Mouse (Mus musculus) myocyte (in vitro differentiated cells): ENCODE results near the gene Scd1.

Experiments used
- CEBPB ChIP-seq: IDR thresholded peaks from 2 replicates; pipeline ENCODE4 v1.6.1; 2011; ENCODE audit warnings: mild to moderate bottlenecking, moderate library complexity; ENCODE audit not compliant: poor library complexity, insufficient read depth, severe bottlenecking
- E2F4 ChIP-seq: IDR thresholded peaks from one replicate; pipeline ENCODE4 v1.6.1; 2011; ENCODE audit warnings: mild to moderate bottlenecking, control low read depth, moderate library complexity; ENCODE audit not compliant: insufficient read depth
- MAX ChIP-seq: IDR thresholded peaks from one replicate; pipeline ENCODE4 v1.6.1; 2011; ENCODE audit warnings: low read depth, mild to moderate bottlenecking, control low read depth
- MYOD1 ChIP-seq, 3 experiments: IDR thresholded peaks; one replicate each; pipeline ENCODE4 v1.6.1; 2011; ENCODE audit warnings: control low read depth in 2 of 3, low read depth in 2 of 3, mild to moderate bottlenecking in 2 of 3, moderate library complexity in 1 of 3; ENCODE audit not compliant: insufficient read length in 2 of 3, control insufficient read depth in 1 of 3
- MYOG ChIP-seq, 3 experiments: IDR thresholded peaks; one replicate each; pipeline ENCODE4 v1.6.1; 2011; ENCODE audit warnings: control low read depth in 2 of 3, low read depth in 2 of 3, mild to moderate bottlenecking in 2 of 3; ENCODE audit not compliant: insufficient read length in 2 of 3, control insufficient read depth in 1 of 3, insufficient read depth in 1 of 3
- POLR2A ChIP-seq: IDR thresholded peaks from one replicate; pipeline ENCODE4 v1.6.1; 2011; ENCODE audit warnings: low read depth, mild to moderate bottlenecking, control low read depth, moderate library complexity; ENCODE audit not compliant: insufficient read length
- POLR2AphosphoS2 ChIP-seq: IDR thresholded peaks from one replicate; pipeline ENCODE4 v1.6.1; 2011; ENCODE audit warnings: low read depth, control low read depth; ENCODE audit not compliant: insufficient read length
- REST ChIP-seq: IDR thresholded peaks from one replicate; pipeline ENCODE4 v1.6.1; 2011; ENCODE audit warnings: mild to moderate bottlenecking, control low read depth, moderate library complexity; ENCODE audit not compliant: insufficient read depth, insufficient read length
- SRF ChIP-seq: IDR thresholded peaks from one replicate; pipeline ENCODE4 v1.6.1; 2011; ENCODE audit warnings: low read depth; ENCODE audit not compliant: control insufficient read depth, insufficient read length
- TCF12 ChIP-seq: IDR thresholded peaks from one replicate; pipeline ENCODE4 v1.6.1; 2011; ENCODE audit warnings: mild to moderate bottlenecking, control low read depth; ENCODE audit not compliant: poor library complexity, insufficient read depth, severe bottlenecking
- TCF3 ChIP-seq: IDR thresholded peaks from one replicate; pipeline ENCODE4 v1.6.1; 2011; ENCODE audit warnings: low read depth, control low read depth; ENCODE audit not compliant: insufficient read length
- USF1 ChIP-seq: IDR thresholded peaks from one replicate; pipeline ENCODE4 v1.6.1; 2011; ENCODE audit warnings: low read depth, mild to moderate bottlenecking, control low read depth, moderate library complexity

DNA sequence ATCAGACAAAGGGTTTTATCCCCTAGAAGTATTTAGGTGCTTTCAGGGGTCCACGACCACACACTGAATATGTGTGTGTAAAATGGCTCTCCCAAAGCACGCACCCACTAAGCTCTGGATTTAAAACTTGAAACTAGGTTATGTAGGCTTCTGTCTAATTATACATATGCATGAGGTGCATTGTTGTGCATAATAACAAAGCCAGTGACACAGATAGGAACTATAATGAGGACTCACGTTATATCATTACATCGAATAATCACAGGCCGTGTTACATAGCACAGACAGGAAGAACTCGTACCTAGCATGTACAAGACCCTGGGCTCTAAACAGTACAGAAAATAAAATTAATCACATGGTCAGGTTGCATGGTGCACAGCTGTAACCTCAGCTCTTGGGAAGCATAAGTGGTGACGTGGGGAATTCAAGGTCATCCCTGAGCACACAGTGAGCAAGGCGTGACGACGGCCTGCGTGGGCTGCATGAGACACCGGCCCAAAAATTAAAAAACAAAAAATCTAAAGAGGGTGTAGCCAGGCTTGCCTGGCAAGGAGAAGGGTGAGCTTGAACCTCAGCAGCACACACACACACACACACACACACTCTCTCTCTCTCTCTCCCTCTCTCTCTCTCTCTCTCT is 24.9 kb downstream of the Scd1 start:
- TF ChIP-seq CEBPB = no peak
- no peak for TF ChIP-seq POLR2A
- no peak for TF ChIP-seq TCF12
- no peak for TF ChIP-seq E2F4
- no peak for TF ChIP-seq MAX
- TF ChIP-seq POLR2AphosphoS2 = no peak
- no peak for TF ChIP-seq MYOG (IDR thresholded peaks at IDR 0.05; ENCODE audit: control insufficient read depth in 1 of 3, insufficient read depth in 1 of 3, insufficient read length in 2 of 3, low read depth in 2 of 3)
- TF ChIP-seq USF1 = no peak
- TF ChIP-seq REST = no peak
- no peak for TF ChIP-seq SRF
- peak in 1 of 3 experiments; percentile 22 for TF ChIP-seq MYOD1 (IDR thresholded peaks at IDR 0.05; ENCODE audit: control insufficient read depth in 1 of 3, insufficient read length in 2 of 3, low read depth in 2 of 3)
- no peak for TF ChIP-seq TCF3
